Comparison of ENCODE assay signal across 26 mouse cellular contexts in genomic region chr7:65964398-65964797, GRCm38 (mm10).
"Had no signal": no experiment of that assay in that cellular context is flagged by ENCODE, and none has a peak within 500 bp of the region (broad histone marks: within the 10 kb centered on the region; RNA-seq: fewer than 3 reads in every experiment).

No protein-coding gene starts in this region.

- H3K4me3 ChIP-seq: gastrocnemius, adult 2 months; heart, embryonic 10.5 days; heart, embryonic 12.5 days; hindbrain, embryonic 10.5 days; hindbrain, embryonic 12.5 days; intestine, embryonic 15.5 days; limb, embryonic 13.5 days; limb, embryonic 15.5 days; liver, embryonic 12.5 days had no signal

- ATAC-seq: hindbrain, embryonic 16.5 days; inflammation-experienced regulatory T-cells, adult 6 months; intestine, embryonic 15.5 days; intestine, postnatal 0 days; liver, embryonic 12.5 days had no signal

- H3K36me3 ChIP-seq: hindbrain, embryonic 10.5 days; hindbrain, embryonic 12.5 days; intestine, embryonic 15.5 days had no signal

- H3K27me3 ChIP-seq: hindbrain, embryonic 12.5 days; intestine, embryonic 15.5 days; limb, embryonic 13.5 days; limb, embryonic 15.5 days; liver, embryonic 12.5 days had no signal

- H3K9ac ChIP-seq: heart, embryonic 12.5 days; hindbrain, embryonic 12.5 days; hindbrain, embryonic 14.5 days; intestine, embryonic 15.5 days; limb, embryonic 13.5 days; limb, embryonic 15.5 days; liver, embryonic 12.5 days; liver, embryonic 14.5 days had no signal

- H3K27ac ChIP-seq: gastrocnemius, adult 2 months; heart, embryonic 10.5 days; hindbrain, embryonic 10.5 days; hindbrain, embryonic 12.5 days; hindbrain, embryonic 14.5 days; intestine, embryonic 15.5 days; limb, embryonic 13.5 days; limb, embryonic 15.5 days; liver, embryonic 12.5 days; liver, embryonic 14.5 days had no signal

- DNase-seq: gastrocnemius, adult 2 months; gastrocnemius, postnatal 10 days; gastrocnemius, postnatal 25 days; heart, adult 18-20 months; heart, postnatal 10 days; heart, postnatal 4 days; kidney, adult 18-20 months; kidney, adult 8-10 months; kidney, postnatal 10 days; kidney, postnatal 25 days; layer of hippocampus, adult 9-11 months; layer of hippocampus, postnatal 36 days; left cerebral cortex, postnatal 4 days had no signal

- H3K9me3 ChIP-seq: heart, embryonic 10.5 days; hindbrain, embryonic 10.5 days; hindbrain, embryonic 12.5 days; intestine, embryonic 15.5 days; limb, embryonic 15.5 days had no signal

- H3K4me2 ChIP-seq: heart, embryonic 12.5 days; hindbrain, embryonic 12.5 days; hindbrain, embryonic 14.5 days; intestine, embryonic 15.5 days; limb, embryonic 13.5 days; limb, embryonic 15.5 days; liver, embryonic 12.5 days had no signal

- H3K4me1 ChIP-seq: hindbrain, embryonic 10.5 days; hindbrain, embryonic 12.5 days; intestine, embryonic 15.5 days; limb, embryonic 13.5 days; limb, embryonic 15.5 days; liver, embryonic 12.5 days had no signal
